Mouse (Mus musculus) embryonic facial prominence, embryonic 11.5 days (tissue): Measurements from ENCODE around the gene Aarsd1. TPM values are rescaled to one million over a fixed set of nuclear protein-coding genes. Genes with fewer than 3 reads are reported as not detected.
"Not testable (repeated sequence)": the region's sequence is repeated elsewhere in the genome, so short reads cannot be mapped to it uniquely, and the experiment has no call there.

Experiments used
- ATAC-seq: fragments of 200-750 bp; cut with Nextera tagmentation; replicated peaks from 2 replicates; pipeline ENCODE4 v1.8.0; 2017; ENCODE audit warnings: low read depth; ENCODE audit not compliant: insufficient number of reproducible peaks, low FRiP score, low TSS enrichment
- DNase-seq: peaks from one replicate; pipeline ENCODE4 v3.0.0-alpha.2; 2015; ENCODE audit warnings: low spot score
- H3K27ac ChIP-seq: fragments of 300-500 bp; sonication (generic); replicated peaks from 2 replicates; pipeline ENCODE4 v1.5.1; 2014; ENCODE audit warnings: mild to moderate bottlenecking, low read depth, low read length, control low read depth
- H3K27me3 ChIP-seq: fragments of 300-500 bp; sonication (generic); 2 replicates; pipeline ENCODE4 v1.6.1; 2014; ENCODE audit warnings: mild to moderate bottlenecking, low read length, moderate library complexity, mixed read lengths; ENCODE audit not compliant: control insufficient read depth, insufficient read depth
- H3K36me3 ChIP-seq: fragments of 300-500 bp; sonication (generic); replicated peaks from 2 replicates; pipeline ENCODE4 v1.6.1; 2014; ENCODE audit warnings: low read depth, mild to moderate bottlenecking, low read length, moderate library complexity, mixed read lengths; ENCODE audit not compliant: control insufficient read depth, insufficient read depth
- H3K4me1 ChIP-seq: fragments of 300-500 bp; sonication (generic); 2 replicates; pipeline ENCODE4 v1.6.1; 2014; ENCODE audit warnings: low read length, mixed read lengths; ENCODE audit not compliant: control insufficient read depth, insufficient read depth
- H3K4me2 ChIP-seq: fragments of 300-500 bp; sonication (generic); 2 replicates; pipeline ENCODE4 v1.6.1; 2014; ENCODE audit warnings: low read depth, mild to moderate bottlenecking, control low read depth, low read length, moderate library complexity
- H3K4me3 ChIP-seq: fragments of 300-500 bp; sonication (generic); 2 replicates; pipeline ENCODE4 v1.5.1; 2014; ENCODE audit warnings: low read depth, low read length, control low read depth
- H3K9ac ChIP-seq: fragments of 300-500 bp; sonication (generic); replicated peaks from 2 replicates; pipeline ENCODE4 v1.6.1; 2014; ENCODE audit warnings: mild to moderate bottlenecking, control low read depth, low read length
- H3K9me3 ChIP-seq: fragments of 300-500 bp; sonication (generic); replicated peaks from 2 replicates; pipeline ENCODE4 v1.6.1; 2016; ENCODE audit warnings: mild to moderate bottlenecking, low read length, inconsistent platforms, mixed read lengths; ENCODE audit not compliant: control insufficient read depth
- WGBS: fragments of 180-500 bp; shearing (Covaris S2); extraction: QIAGEN DNeasy Blood & Tissue Kit; methylation state at CpG from one replicate; pipeline ENCODE4 v1.1.7; 2014; 5-methylcytosine and 5-hydroxymethylcytosine counted together
- polyA plus RNA-seq: library from polyadenylated mRNA; unstranded; fragments of >200 nt; fragmentation: Nextera tagmentation; extraction: Ambion mirVana; gene quantifications from 2 replicates; pipeline ENCODE4 v1.2.1, GENCODE M21; 2014

Aarsd1 gene
- polyA plus RNA-seq, 1 experiment from 2014 or later: 90.9 TPM

DNA sequence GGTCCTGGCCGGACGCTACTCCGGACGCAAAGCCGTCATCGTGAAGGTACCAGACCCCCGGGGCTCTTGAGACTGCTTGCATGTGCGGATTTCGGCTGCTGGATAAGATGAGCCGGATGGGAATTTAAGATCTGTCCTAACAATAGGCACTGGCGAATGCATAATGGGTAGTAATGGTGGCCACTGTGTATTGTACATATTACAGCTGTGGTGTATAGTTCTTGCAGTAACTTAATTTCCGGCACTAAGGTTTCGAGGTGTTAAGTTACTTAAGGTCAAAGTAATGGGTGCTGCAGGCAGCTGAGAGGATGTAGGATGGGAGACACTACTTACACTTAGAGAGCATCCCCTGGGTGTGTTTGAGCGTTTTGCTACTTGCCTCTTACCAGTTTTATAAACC is 25.3 kb upstream of the Aarsd1 start:
- Histone ChIP-seq H3K36me3 (peaks cover 7% of the 10 kb centered on the region), H3K9ac (peak overlapping the region; percentile 96), H3K4me1 (no peaks in the 10 kb centered on the region), H3K4me2 (peak overlapping the region; percentile 84), H3K9me3 (no peaks in the 10 kb centered on the region), H3K27ac (peak overlapping the region; percentile 79), H3K27me3 (no peaks in the 10 kb centered on the region), H3K4me3 (peak overlapping the region; percentile 88)
- ATAC-seq: peak; percentile 3; the same call in 1 of the 2 replicates
- DNase-seq: no peak
- 1% methylated on average over 14 of the region's 14 CpGs for WGBS

DNA sequence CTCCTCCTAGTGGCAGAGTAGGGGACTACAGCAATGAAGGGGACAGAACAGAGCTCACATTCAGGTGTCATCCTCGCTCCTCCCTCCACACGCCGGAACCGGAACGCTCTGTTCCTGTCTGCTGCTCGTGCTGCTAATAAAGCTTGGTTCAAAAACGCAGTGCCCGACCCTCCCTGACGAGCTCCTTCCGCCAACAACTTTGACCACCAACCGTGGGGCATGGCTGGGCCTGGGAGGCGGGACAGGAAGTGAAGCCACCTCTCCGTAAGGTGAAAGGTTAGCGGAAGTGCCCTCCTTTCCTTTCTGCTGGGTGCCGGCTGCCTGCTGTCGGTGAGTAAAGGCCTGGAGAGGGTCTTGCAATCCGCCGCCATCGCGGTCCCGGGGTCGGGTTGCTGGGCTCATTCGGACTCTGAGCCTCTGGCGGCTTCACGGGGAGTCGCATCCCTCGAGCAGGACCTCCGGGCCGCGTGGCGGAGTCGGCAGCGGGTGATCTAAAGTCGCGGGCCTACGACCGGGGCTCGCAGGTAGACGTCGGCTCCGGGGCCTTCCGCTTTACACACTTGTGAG is 24.8 kb upstream of the Aarsd1 start, which contains the start of gene Rpl27:
TSS of gene Rpl27 (plus strand) at position 172 of the 567 bp plus-strand sequence.
- under 1% methylated on average over 42 of the region's 42 CpGs for WGBS
- no peaks in the 10 kb centered on the region for H3K27me3 ChIP-seq
- peaks cover 7% of the 10 kb centered on the region for H3K36me3 ChIP-seq
- H3K9ac ChIP-seq: peak within 1 kb of the TSS; percentile 96
- DNase-seq (peak; percentile 99), ATAC-seq (peak; percentile 99)
- H3K4me2 ChIP-seq: peak within 1 kb of the TSS; percentile 84
- no peaks in the 10 kb centered on the region for H3K9me3 ChIP-seq
- no peaks in the 10 kb centered on the region for H3K4me1 ChIP-seq
- peak within 1 kb of the TSS; percentile 79 for H3K27ac ChIP-seq
- H3K4me3 ChIP-seq: peak within 1 kb of the TSS; percentile 88

DNA sequence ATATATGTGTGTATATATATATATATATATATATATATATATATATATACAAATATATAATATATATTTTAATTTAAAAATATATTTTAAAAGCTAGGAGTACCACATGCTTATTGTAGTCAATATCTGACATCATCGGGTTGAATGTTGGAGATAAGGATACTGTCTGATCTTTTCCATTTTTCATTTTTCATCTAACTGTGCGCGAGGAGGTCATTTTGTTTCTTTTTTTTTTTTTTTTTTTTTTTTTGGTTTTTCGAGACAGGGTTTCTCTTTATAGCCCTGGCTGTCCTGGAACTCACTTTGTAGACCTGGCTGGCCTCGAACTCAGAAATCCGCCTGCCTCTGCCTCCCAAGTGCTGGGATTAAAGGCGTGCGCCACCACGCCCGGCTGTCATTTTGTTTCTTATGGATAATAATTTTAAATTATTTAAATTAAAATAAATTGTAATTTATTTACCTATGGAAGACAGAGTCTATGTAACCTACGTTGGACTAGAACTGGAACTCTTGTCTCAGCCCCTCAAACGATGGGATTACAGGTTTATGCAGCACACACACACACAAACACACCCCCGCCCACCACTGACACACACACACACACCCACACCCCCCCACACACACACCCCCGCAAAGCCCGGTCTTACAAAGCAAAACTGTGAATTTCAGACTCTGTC is 24.2 kb upstream of the Aarsd1 start:
- 38% methylated on average over 15 of the region's 15 CpGs for WGBS
- H3K9me3 ChIP-seq, H3K27ac ChIP-seq, H3K9ac ChIP-seq, DNase-seq, H3K4me1 ChIP-seq, H3K27me3 ChIP-seq, H3K36me3 ChIP-seq: not testable (repeated sequence)
- peak overlapping the region; percentile 1 for H3K4me2 ChIP-seq
- peak overlapping the region; percentile 88 for H3K4me3 ChIP-seq
- ATAC-seq: peak; percentile 31; the same call in 1 of the 2 replicates

DNA sequence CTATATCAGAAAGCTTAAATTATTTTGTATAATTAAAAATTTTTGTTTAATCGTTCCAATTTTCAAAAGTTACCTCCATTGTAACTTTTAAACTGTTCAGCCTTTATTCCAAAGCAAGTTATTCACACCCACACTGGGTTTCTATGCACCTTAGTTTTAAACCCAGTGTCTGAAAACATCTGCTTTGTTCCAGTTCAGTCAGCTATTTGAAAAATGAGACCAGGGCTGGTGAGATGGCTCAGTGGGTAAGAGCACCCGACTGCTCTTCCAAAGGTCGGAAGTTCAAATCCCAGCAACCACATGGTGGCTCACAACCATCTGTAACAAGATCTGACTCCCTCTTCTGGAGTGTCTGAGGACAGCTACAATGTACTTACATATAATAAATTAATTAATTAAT is 20.6 kb upstream of the Aarsd1 start:
- H3K27ac ChIP-seq, ATAC-seq, H3K4me1 ChIP-seq, H3K36me3 ChIP-seq, H3K27me3 ChIP-seq, H3K4me2 ChIP-seq, DNase-seq, H3K9ac ChIP-seq, H3K9me3 ChIP-seq, H3K4me3 ChIP-seq: not testable (repeated sequence)
- 53% methylated on average over 3 of the region's 3 CpGs for WGBS

DNA sequence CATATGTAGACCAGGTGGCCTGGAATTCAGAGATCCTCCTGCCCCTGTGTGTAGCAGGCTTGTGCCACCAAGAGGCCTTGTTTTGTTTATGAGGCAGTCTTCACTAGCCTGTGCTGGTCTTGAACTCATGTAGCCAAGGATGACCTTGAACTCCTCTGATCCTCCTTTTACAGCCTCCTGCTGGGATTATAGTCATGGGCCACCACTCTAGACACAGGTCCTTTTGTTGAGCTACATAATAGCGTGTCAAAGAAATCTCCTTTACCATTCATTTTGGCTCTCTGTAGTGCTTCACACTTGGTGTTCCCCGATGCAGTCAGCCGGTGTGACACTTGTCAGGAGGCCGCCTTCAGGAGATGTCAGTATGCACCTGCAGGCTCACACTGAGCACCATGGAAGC is 19.5 kb upstream of the Aarsd1 start:
- no peaks in the 10 kb centered on the region for H3K27me3 ChIP-seq
- no peaks in the 10 kb centered on the region for H3K4me1 ChIP-seq
- no peak for ATAC-seq
- no peaks in the 10 kb centered on the region for H3K9me3 ChIP-seq
- no peak for DNase-seq
- H3K4me3 ChIP-seq: no peak overlapping the region
- H3K27ac ChIP-seq: no peak overlapping the region
- no peak overlapping the region for H3K4me2 ChIP-seq
- H3K9ac ChIP-seq: no peak overlapping the region
- 79% methylated on average over 4 of the region's 4 CpGs for WGBS
- H3K36me3 ChIP-seq: peaks cover 2% of the 10 kb centered on the region

DNA sequence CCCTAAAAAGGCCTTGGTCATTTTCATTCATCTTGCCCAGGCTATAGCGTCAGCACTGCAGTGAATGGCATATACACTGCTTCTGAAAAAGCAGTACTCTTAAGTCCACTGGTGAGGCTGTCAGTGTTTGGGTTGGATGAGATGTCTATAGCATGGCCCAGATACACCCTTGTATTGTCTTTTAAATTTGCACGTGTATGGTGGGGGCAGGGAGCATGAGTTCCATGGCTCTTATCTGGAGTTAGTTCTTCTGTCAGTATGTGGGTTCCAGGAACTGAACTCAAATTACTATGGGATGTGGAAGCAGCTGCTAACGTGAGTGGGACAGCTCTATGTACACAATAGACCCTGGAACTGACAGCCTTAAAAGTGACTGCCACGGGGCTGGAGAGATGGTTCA is 18.4 kb upstream of the Aarsd1 start:
- H3K36me3 ChIP-seq: peaks cover 2% of the 10 kb centered on the region
- 85% methylated on average over 4 of the region's 4 CpGs for WGBS
- H3K4me3 ChIP-seq: no peak overlapping the region
- no peak overlapping the region for H3K4me2 ChIP-seq
- H3K9ac ChIP-seq: no peak overlapping the region
- no peak overlapping the region for H3K27ac ChIP-seq
- no peaks in the 10 kb centered on the region for H3K9me3 ChIP-seq
- no peak for ATAC-seq
- DNase-seq: no peak
- no peaks in the 10 kb centered on the region for H3K27me3 ChIP-seq
- no peaks in the 10 kb centered on the region for H3K4me1 ChIP-seq

DNA sequence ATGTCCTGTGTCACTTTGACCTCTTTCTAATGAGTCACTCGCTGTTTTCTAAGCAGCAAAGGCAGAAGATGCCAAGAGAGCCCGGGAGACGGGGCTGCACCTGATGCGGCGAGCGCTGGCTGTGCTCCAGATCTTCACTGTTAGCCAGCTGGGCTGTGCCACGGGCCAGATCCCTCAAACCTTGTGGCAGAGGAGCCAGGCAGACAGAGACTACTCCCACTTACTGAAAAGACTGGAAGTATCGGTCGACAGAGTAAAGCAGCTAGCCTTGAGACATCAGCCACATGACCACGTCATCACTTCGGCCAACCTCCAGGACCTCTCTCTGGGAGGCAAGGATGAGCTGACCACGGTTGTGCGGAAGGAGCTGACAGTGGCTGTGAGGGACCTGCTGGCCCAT is 16.0 kb upstream of the Aarsd1 start:
- 92% methylated on average over 13 of the region's 13 CpGs for WGBS
- ATAC-seq (no peak), DNase-seq (no peak)
- H3K4me3 ChIP-seq: no peak overlapping the region
- no peaks in the 10 kb centered on the region for H3K9me3 ChIP-seq
- H3K27ac ChIP-seq: no peak overlapping the region
- H3K9ac ChIP-seq: no peak overlapping the region
- H3K27me3 ChIP-seq: no peaks in the 10 kb centered on the region
- H3K36me3 ChIP-seq: peaks cover 4% of the 10 kb centered on the region
- no peaks in the 10 kb centered on the region for H3K4me1 ChIP-seq
- no peak overlapping the region for H3K4me2 ChIP-seq

DNA sequence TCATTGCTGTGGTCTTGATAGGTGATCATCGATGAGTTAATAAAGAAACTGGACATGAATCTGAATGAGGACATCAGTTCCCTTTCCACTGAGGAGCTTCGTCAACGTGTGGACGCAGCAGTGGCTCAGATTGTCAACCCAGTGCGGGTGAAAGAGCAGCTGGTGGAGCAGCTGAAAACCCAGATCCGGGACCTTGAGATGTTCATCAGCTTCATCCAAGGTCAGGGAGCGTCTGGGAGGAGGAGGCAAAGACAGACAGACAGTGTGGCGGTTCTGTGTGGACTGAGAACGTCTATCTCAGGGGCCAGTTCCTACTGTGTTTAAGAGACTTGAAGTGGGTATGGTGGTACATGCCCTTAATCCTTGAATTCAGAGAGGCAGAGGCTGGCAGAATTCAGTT is 13.9 kb upstream of the Aarsd1 start:
- Histone ChIP-seq H3K27ac (no peak overlapping the region), H3K36me3 (peaks cover 4% of the 10 kb centered on the region), H3K4me1 (no peaks in the 10 kb centered on the region), H3K9ac (no peak overlapping the region), H3K4me2 (no peak overlapping the region), H3K4me3 (no peak overlapping the region), H3K9me3 (no peaks in the 10 kb centered on the region), H3K27me3 (no peaks in the 10 kb centered on the region)
- ATAC-seq (no peak), DNase-seq (no peak)
- 92% methylated on average over 9 of the region's 9 CpGs for WGBS
